Mouse (Mus musculus) heart, adult 8-10 months (tissue): ENCODE data around the gene Pitpnm2. TPM values are rescaled to one million over a fixed set of nuclear protein-coding genes. Genes with fewer than 3 reads are reported as not detected.

Source experiments
- total RNA-seq, 4 experiments: library from RNA; stranded (reverse); gene quantifications; 2 replicates each; pipeline ENCODE4 v1.2.4; 2022

The Pitpnm2 gene
- total RNA-seq, 4 experiments from 2014 or later, result 39.8 to 52.2 (median 44.5) TPM

Other genes with a start within 250 kb of the Pitpnm2 start
- 10 to 100 TPM; 13.7 to 24.0 (median 16.5) TPM for gene Vps37b, start 217.5 kb downstream of the Pitpnm2 start, total RNA-seq
- 10 to 100 TPM in 3 of 4 experiments, 1 to 10 TPM in 1; 9.5 to 11.9 (median 11.1) TPM for gene Abcb9, start 154.0 kb downstream of the Pitpnm2 start, total RNA-seq
- gene Ogfod2, start 137.5 kb downstream of the Pitpnm2 start, total RNA-seq, result 10 to 100 TPM; 14.1 to 20.7 (median 19.2) TPM
- gene Arl6ip4, start 133.7 kb downstream of the Pitpnm2 start, total RNA-seq, result 10 to 100 TPM; 34.8 to 38.4 (median 37.4) TPM
- gene Mphosph9, start 78.2 kb upstream of the Pitpnm2 start, total RNA-seq, result 1 to 10 TPM; 3.6 to 5.7 (median 5.0) TPM
- gene 2810006K23Rik, start 78.3 kb upstream of the Pitpnm2 start, total RNA-seq, result 10 to 100 TPM; 13.8 to 15.3 (median 14.5) TPM
- 100 to 1,000 TPM; 138 to 152 (median 145) TPM for gene Cdk2ap1, start 113.3 kb upstream of the Pitpnm2 start, total RNA-seq
- gene Sbno1, start 176.2 kb upstream of the Pitpnm2 start, total RNA-seq, result 10 to 100 TPM; 63.2 to 73.4 (median 65.6) TPM
- 100 to 1,000 TPM; 197 to 262 (median 216) TPM for gene Kmt5a, start 190.2 kb upstream of the Pitpnm2 start, total RNA-seq
- 1 to 10 TPM; 7.0 to 7.8 (median 7.4) TPM for gene Rilpl2, start 228.6 kb upstream of the Pitpnm2 start, total RNA-seq
- 10 to 100 TPM; 12.9 to 19.0 (median 14.6) TPM for gene Snrnp35, start 233.4 kb upstream of the Pitpnm2 start, total RNA-seq